Mouse (Mus musculus) ovary, postnatal 14 days (tissue): ENCODE results near the gene Fam120a.

Experiments
- DNase-seq: peaks from one replicate; pipeline ENCODE4 v3.0.0; 2022; ENCODE audit warnings: low spot score

Gene Fam120a

DNA sequence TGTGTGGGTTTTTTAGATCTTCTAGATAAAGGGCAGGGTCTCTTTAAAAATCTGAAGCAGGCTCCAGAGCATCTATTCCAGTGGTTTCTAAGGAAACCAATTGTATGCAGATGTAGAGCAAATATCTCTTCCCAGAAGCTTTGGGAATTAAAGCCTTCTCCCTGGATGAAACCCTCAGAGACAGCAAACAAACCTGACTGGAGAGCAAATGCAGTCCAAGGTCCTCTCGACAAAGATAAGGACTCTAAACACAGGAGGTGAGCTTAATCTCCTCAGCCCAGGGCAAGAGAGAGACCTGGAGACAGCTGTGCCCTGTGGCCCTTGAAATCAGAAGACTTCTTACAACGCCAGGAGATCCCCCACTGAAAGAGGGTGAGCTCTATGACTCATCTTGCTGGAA, 114.3 kb downstream of the Fam120a start:
- DNase-seq = no peak

DNA sequence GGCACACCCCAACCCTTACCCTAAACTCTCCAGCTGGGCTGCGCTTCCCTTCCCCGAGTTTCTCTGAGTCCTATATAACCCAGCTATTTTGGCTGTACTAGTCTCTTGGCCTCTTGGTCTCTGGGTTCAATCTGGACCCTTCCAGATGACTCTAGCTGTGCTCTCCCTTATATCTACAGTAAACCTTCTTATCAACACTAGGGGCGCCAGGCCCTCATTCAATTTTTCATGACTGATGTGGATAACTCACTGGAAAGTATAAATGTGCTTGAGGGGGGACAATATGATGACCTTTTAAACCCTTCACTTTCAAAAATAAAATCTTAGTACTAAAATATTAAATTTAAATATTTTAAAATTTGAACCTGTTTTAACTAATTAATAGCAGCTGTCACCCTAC, 115.0 kb downstream of the Fam120a start:
- no peak for DNase-seq

DNA sequence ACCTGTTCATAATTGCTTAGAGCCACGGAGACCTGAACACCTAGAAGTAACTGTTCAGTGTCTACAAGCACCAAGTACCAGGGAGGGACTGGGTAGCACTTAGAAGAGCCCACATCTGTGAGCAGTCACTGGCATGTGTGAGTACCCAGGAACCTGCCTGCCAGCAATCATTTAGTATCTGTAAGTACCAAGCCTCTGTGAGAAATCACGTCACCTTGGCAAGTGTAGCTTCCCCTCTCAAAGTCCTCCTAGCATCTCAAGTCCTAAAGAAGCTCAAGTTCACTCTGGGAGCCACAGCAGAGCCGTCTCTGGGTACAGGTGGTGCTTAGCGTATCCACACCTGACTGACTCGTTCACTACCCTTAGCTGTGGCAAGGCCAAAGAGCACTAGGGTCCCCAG, 116.1 kb downstream of the Fam120a start:
- no peak for DNase-seq

DNA sequence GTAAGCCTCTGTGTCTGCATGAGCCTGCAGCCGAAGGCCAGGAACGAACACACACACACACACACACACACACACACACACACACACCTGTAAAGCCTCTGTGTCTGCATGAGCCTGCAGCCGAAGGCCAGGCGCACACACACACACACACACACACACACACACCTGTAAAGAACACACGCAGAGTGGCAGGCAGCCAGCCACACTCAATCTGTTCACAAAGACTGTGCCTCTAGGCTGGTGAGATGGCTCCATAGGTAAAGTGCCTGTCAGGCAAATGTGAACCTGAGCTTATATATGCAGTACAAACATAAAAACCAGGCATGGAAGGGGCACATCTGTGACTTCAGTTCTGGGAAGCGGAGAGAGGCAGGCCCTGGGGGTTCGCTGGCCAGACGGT, 117.0 kb downstream of the Fam120a start:
- no peak for DNase-seq

DNA sequence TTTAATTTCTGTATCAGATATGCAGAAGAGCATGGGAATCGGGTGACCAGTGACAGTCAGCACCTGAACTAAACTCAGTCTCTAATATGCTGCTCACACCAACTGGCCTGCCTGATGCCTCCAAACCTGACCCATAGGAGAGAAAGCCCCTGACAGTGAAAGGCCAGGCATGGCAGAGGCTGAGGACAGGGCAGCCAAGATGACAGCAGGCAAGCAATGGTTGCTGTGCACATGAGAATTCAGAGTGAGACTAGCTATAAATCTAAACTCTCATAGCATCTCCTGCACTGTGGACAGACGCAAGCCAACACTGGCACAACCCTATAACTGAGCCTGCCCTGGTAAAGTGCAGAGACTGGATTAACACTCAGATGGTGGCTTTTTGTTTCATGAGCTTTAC, 117.5 kb downstream of the Fam120a start:
- DNase-seq = no peak

DNA sequence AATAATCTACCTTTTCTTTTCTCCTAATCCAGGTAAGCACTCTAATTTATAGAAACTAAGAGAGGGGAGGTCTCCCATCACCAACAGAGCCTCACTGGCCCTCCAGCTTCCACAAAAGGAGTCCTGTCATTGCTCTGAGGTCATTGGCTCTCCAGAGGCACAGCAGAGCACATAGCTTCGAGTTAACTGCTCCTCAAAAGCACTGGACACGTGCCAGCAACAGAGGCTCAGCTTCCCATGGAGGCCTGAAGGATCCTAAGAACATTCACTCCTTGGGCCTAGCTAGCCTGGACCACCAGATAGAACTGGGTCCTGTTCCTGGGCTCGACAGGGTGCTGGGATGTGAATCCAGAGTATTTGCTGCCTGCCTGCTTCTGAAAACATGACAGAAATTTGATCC, 118.7 kb downstream of the Fam120a start:
- DNase-seq = no peak

DNA sequence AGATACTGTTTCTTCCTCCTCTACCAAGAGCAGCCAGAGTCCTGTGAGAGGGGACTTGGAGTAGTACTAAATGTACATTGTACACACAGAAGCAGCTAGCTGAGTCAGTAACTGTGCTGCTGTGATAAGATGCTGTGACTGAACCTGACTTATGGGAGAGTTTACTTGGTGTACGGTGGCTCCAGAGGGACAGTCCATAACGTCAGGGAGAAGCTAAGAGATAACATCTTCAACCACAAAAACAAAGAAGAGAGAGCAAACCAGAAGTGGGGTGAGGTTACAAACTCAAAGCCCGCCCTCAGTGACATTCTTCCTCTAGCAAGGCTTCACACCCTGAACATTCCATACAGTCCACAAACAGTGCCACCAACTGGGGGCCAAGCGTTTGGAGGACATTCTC, 122.5 kb downstream of the Fam120a start:
- DNase-seq = no peak

DNA sequence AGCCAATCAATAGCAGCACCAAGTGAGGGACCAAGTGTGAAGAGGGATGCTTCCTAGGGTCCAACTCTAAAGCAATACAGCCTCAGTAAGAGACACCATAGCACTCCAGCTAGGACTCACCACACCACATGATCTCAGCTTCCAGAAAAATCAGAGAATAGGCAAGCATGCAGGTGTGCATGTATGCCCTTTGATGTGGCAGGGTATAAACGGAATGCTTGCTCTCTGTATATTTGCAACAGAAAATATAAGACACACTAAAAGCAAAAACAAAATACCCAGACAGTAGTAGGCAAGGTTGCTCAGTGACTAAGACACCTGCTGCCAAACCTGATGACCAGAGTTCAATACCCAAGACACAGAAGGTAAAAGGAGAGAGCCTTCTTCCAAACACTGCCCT, 124.3 kb downstream of the Fam120a start:
- no peak for DNase-seq

DNA sequence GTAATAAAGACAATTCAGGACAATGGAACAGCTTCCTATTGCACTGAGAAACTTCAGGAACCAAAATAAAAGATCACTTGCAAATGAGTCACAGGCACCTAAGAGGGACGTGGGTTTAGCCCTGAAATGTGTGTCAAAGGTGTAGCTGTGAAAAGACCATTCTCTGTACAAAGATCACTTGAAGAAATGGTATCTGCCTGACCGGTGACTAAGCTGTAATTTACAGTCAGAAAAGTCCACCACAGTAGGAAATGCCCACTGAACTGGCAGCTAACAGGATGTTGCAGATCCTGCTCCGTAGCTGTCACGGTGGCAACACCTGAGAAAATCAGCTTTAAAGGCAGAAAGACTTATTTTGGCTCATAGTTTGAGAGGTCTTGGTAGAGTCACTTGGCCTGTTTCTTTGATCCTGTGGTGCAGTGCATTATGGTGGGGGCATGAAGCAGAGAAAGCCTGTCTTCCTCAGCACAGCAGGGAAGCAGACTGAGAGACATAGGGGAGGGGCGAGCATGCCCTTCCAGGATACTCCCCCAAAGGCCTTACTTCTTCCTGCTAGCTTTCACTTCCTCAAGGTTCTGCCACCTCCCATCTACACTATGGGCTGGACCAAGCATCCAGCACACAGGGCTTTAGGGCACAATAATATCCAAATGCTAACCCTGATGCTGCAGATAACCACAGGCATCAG, 125.8 kb downstream of the Fam120a start:
- no peak for DNase-seq

DNA sequence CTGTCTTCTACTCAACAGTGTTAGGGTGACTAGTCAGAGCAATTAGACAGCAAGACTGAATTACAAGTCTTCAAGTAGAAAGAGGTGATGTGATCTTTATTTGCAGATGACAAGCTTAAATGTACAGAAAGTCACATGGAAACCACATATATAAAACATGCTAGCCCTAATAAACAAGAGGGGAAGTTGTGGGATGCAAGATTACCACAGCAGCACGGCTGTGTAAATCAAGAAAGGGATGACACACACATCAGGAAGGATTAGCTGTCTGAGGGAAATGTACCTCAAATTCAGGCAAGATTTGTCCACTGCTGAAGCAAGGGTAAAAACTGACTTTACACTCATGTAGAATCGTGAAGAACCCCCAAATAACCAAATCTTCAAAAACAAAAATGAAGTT, 129.5 kb downstream of the Fam120a start:
- no peak for DNase-seq

DNA sequence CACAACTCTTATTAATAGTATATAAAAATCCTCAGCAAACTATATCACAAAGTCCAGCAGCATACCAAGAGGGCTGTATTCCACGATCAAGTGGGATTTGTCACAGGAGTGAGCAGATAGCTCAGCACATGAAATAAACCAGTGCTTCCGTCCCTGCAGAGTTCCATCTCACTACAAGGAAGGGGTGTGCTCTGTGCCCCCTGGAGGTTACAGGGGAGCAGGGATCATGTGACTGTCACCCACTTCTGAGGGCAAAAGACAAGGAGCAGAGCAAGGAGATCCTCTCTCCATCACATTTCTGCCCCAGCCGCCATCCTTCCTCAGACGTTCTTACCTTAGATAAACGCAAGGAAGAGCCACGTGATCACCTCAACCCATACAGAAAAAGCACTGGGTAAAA, 130.3 kb downstream of the Fam120a start:
- no peak for DNase-seq

DNA sequence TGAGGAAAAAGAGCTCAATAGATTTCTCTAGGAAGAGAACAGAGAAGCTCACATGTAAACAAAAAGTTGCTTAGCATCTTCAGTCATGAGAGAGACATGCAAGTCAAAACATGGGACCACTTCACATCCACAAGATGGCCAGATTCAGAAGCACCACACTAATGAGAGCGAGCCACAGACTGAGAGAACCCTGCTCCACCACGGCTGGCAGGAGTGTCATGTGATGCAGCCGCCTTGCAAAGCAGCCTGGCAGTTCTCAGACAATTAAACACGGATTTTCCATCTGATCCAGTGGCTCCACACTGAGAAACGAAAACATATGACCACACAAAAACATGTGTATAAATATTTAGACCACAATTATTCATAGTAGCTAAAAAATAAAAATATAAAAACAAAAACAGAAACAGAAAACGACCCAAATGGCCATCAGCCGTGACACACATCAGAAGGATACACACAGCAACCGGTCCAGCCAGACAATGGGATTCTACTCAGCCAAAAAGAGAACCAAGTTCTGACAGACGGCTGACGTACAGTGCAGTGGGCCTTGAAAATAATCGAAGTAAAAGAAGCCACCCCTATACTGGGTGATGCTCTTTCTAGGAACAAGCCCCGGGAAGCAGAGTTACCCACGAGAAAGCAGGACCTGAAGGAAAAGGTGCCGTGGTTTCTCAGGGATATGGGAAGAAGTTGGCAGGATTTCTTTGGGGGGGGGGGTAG, 137.1 kb downstream of the Fam120a start:
- no peak for DNase-seq

DNA sequence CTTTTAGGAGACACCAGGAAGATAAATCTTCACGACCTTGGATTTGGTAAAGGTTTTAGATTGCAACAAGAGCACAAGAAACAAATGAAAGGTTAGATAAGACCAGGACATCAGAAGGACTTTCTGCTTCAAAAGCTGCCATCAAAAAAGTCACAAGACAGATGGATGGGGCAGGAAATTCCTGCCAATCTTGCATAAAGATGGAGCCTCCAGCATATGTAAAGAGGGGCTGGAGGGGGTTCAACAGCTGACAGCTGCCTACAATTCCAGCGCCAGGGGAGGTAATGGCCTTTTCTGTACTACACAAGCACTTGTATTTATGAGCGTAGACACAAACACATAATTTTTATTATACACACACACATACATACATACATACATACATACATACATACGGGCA, 138.0 kb downstream of the Fam120a start:
- no peak for DNase-seq
